Mouse (Mus musculus) B cell, adult 67 days (primary cell): ENCODE results near the gene Mphosph8. TPM values are rescaled to one million over a fixed set of nuclear protein-coding genes. Genes with fewer than 3 reads are reported as not detected.

Experiments
- total RNA-seq, 2 experiments: library from RNA; stranded (reverse); gene quantifications; 4 replicates each; pipeline ENCODE4 v1.2.4; 2023

Mphosph8 gene
- total RNA-seq, result 10 to 100 TPM; 45.7 to 53.3 TPM

DNA sequence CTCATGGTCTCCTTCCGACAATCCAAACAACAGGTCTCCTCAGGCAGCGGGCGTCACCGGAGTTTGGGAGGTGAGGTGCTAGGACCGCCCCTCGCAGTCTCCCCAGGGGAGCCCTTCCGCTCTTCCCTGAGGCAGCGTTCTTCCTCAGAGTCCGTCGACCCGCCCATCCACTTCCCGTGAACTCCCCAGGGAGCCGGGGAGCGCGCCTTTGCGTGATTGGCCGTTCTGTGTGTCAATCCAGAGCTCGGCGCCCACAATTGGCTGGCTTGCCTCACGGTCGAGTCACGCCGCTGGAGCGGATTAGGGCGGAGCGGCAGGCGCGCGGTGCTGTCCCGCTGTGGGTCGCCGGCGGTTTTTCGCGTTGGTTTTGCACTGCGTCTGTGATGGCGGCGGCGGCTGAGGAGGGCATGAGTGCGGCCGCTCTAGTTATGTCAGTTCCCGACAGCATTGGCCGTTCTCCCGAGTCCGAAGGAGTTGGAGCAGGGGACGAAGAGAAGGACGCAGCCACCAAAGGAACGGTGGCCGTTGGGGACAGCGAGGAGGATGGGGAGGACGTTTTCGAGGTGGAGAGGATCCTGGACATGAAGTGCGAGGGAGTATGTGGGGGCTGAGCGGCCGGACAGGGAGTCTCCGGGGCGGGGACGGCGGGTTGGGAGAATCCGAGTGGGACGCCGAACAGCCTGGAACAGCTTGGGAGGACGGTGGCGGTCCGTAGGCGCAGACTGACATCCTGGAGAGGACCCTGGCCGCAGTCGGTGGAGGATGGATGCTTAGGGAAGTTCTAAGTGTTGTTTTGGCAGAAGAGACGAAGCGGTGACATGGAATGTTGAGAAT, at the start of gene Mphosph8:
Mphosph8 (plus strand) TSS at position 280 of the 834 bp plus-strand sequence.

Other genes starting within 250 kb of the Mphosph8 start
- gene Cenpj, start 92.8 kb upstream of the Mphosph8 start, total RNA-seq, result 10 to 100 TPM; 12.0 to 14.0 TPM
- 10 to 100 TPM; 78.1 to 80.5 TPM for gene Parp4, start 92.6 kb upstream of the Mphosph8 start, total RNA-seq
- gene Pspc1, start 110.1 kb downstream of the Mphosph8 start, total RNA-seq, result 10 to 100 TPM; 69.7 to 89.4 TPM
- gene Zmym5, start 143.5 kb downstream of the Mphosph8 start, total RNA-seq, result 10 to 100 TPM; 83.9 to 85.3 TPM
- gene Zmym2, start 218.4 kb downstream of the Mphosph8 start, total RNA-seq, result 100 to 1,000 TPM; 135 to 144 TPM